Mouse (Mus musculus) CD4-positive, CD25-positive, alpha-beta regulatory T cell, adult 2 months (primary cell): ENCODE measurements at regions not wholly inside any gene's neighbourhood (a gene's known extent, or its start where the extent isn't known, plus 50 kb on each side); places are given as distances from the start of the nearest gene placed in this dataset.

Experiments used
- DNase-seq: peaks from one replicate; pipeline ENCODE4 v3.0.0-alpha.2; 2012; ENCODE audit warnings: low read depth, low spot score

GRCm38 (mm10) chr12:29118336-29118735 is 366.7 kb downstream of the Eipr1 start:
- no peak for DNase-seq

GRCm38 (mm10) chr12:29121159-29121558 is 369.6 kb downstream of the Eipr1 start:
- no peak for DNase-seq

GRCm38 (mm10) chr12:29122931-29123330 is 371.3 kb downstream of the Eipr1 start:
- DNase-seq = no peak

- DNase-seq = no peak
Observed at GRCm38 (mm10) chr12:29124079-29124668, 372.6 kb downstream of the Eipr1 start.

GRCm38 (mm10) chr12:29128844-29129243 is 377.2 kb downstream of the Eipr1 start:
- DNase-seq = no peak

- no peak for DNase-seq
Observed at GRCm38 (mm10) chr12:29129331-29129730, 377.7 kb downstream of the Eipr1 start.

GRCm38 (mm10) chr12:29134326-29134725 is 382.7 kb downstream of the Eipr1 start:
- DNase-seq = no peak

GRCm38 (mm10) chr12:29136850-29137268 is 385.3 kb downstream of the Eipr1 start:
- DNase-seq = no peak

- no peak for DNase-seq
Observed at GRCm38 (mm10) chr12:29137455-29137854, 385.9 kb downstream of the Eipr1 start.

- DNase-seq = no peak
Observed at GRCm38 (mm10) chr12:29140576-29140975, 387.6 kb upstream of the Myt1l start.

GRCm38 (mm10) chr12:29141132-29141531 is 387.1 kb upstream of the Myt1l start:
- DNase-seq = no peak

GRCm38 (mm10) chr12:29141855-29142254 is 386.3 kb upstream of the Myt1l start:
- DNase-seq = no peak

GRCm38 (mm10) chr12:29143297-29143696 is 384.9 kb upstream of the Myt1l start:
- no peak for DNase-seq

GRCm38 (mm10) chr12:29160920-29161319 is 367.3 kb upstream of the Myt1l start:
- no peak for DNase-seq

- no peak for DNase-seq
Observed at GRCm38 (mm10) chr12:29161546-29161945, 366.6 kb upstream of the Myt1l start.

GRCm38 (mm10) chr12:29164701-29165100 is 363.5 kb upstream of the Myt1l start:
- DNase-seq = no peak

GRCm38 (mm10) chr12:29166316-29166715 is 361.9 kb upstream of the Myt1l start:
- no peak for DNase-seq

GRCm38 (mm10) chr12:29167922-29168321 is 360.3 kb upstream of the Myt1l start:
- no peak for DNase-seq

- no peak for DNase-seq
Observed at GRCm38 (mm10) chr12:29175698-29176440, 352.3 kb upstream of the Myt1l start.

- DNase-seq = no peak
Observed at GRCm38 (mm10) chr12:29177145-29177544, 351.0 kb upstream of the Myt1l start.

- no peak for DNase-seq
Observed at GRCm38 (mm10) chr12:29178168-29178895, 349.9 kb upstream of the Myt1l start.

GRCm38 (mm10) chr12:29179405-29179804 is 348.8 kb upstream of the Myt1l start:
- no peak for DNase-seq

- DNase-seq = no peak
Observed at GRCm38 (mm10) chr12:29180576-29180975, 347.6 kb upstream of the Myt1l start.
